Mouse (Mus musculus) liver, embryonic 14.5 days (tissue): ENCODE data around the gene Pld1.

ENCODE experiments used
- CTCF ChIP-seq: IDR thresholded peaks from 2 replicates; pipeline ENCODE4 v1.5.1; 2016; ENCODE audit warnings: antibody characterized with exemption, low read depth, control low read depth
- EP300 ChIP-seq: IDR thresholded peaks from 2 replicates; pipeline ENCODE4 v1.6.1; 2016; ENCODE audit warnings: antibody characterized with exemption, low read depth

DNA sequence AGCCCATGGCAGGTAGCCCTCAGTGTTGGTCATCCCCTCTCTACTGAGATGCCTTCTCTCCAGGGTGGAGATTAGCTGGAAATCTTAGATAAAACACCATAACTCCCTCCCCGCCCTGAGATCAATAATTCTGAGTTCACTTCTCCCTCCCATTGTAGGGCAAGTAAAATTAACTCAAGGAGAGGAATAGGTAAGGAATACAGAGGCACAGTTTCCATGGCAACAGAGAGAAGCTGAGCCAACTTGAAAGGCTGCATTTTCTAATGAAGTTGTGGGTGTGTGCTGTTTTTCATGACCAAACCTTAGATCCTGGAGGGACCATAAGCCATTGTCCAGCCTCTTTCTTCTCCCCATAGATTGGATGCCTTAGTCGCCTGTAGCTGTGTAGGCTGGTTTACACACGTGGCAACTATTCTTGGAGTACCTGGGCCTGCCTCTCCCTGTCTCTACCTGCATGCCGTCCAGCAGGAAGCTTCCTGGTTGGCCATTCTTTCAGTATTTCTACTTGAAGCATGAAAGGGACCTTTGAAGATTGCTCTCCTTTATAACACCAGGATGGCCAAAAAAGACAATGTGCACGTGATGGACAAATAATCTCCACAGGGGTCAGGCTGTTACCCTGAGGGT, 96.3 kb downstream of the Pld1 start:
- TF ChIP-seq CTCF (no peak), EP300 (no peak)
